Mouse (Mus musculus) cerebellum, adult 2 months (tissue): ENCODE measurements around the gene Has1.

Source experiments
- CTCF ChIP-seq: fragments of 200-500 bp; IDR thresholded peaks from 2 replicates; pipeline ENCODE4 v1.5.1; 2011; ENCODE audit warnings: low read depth, mild to moderate bottlenecking, control low read depth, low read length, moderate library complexity, borderline replicate concordance; ENCODE audit not compliant: insufficient read depth
- POLR2A ChIP-seq: fragments of 200-500 bp; IDR thresholded peaks from 2 replicates; pipeline ENCODE4 v1.6.1; 2011; ENCODE audit warnings: low read length, control low read depth, borderline replicate concordance; ENCODE audit not compliant: insufficient read depth

- no peak for TF ChIP-seq CTCF
- TF ChIP-seq POLR2A: no peak
Observed at GRCm38 (mm10) chr17:17860110-17860509, 5.1 kb upstream of the Has1 start.
